Mouse (Mus musculus) CH12.LX (cell line): Measurements from ENCODE around the gene Dnal1. TPM values are rescaled to one million over a fixed set of nuclear protein-coding genes. Genes with fewer than 3 reads are reported as not detected.
A peak's percentile ranks its signal among the peaks of the same experiment; 100 is the strongest.

Experiments used
- DNase-seq: peaks from one replicate; pipeline ENCODE4 v3.0.0-alpha.2; 2013; ENCODE audit errors: extremely low read depth
- H3K27ac ChIP-seq: 2 replicates; pipeline ENCODE4 v1.5.1; 2012; ENCODE audit warnings: low read depth, mild to moderate bottlenecking, control low read depth, moderate library complexity; ENCODE audit not compliant: insufficient read depth
- H3K27me3 ChIP-seq: replicated peaks from 2 replicates; pipeline ENCODE3; 2012; ENCODE audit warnings: inconsistent platforms
- H3K36me3 ChIP-seq, 2 experiments: replicated peaks in 1 of 2; 2 replicates each; pipeline versions ENCODE3 to v1.6.1; 2012; ENCODE audit warnings: inconsistent platforms in 1 of 2, low read length in 1 of 2, mild to moderate bottlenecking in 1 of 2, mixed read lengths in 1 of 2, moderate library complexity in 1 of 2; ENCODE audit not compliant: control insufficient read depth in 1 of 2, insufficient read depth in 1 of 2
- H3K4me1 ChIP-seq, 2 experiments: 2 replicates each; pipeline ENCODE4 v1.6.1; 2012; ENCODE audit warnings: inconsistent platforms in 1 of 2, moderate library complexity in 1 of 2; ENCODE audit not compliant: insufficient read depth in 2 of 2, control insufficient read depth in 1 of 2
- H3K4me2 ChIP-seq: 2 replicates; pipeline ENCODE4 v1.6.1; 2012; ENCODE audit warnings: low read depth, mild to moderate bottlenecking, control low read depth; ENCODE audit not compliant: poor library complexity, insufficient read depth, severe bottlenecking
- H3K4me3 ChIP-seq, 3 experiments: fragments of 150-350 bp in 1 of 3; sonication (generic) in 1 of 3; replicated peaks in 1 of 3; 2 replicates each; pipeline versions ENCODE3 to v1.5.1; 2011 to 2012; ENCODE audit warnings: low read depth in 2 of 3, low read length in 2 of 3, mild to moderate bottlenecking in 2 of 3, moderate library complexity in 2 of 3, control low read depth in 1 of 3, improper control_type of control experiment in 1 of 3, inconsistent platforms in 1 of 3, mixed read lengths in 1 of 3; ENCODE audit not compliant: poor library complexity in 1 of 3
- H3K79me2 ChIP-seq: replicated peaks from 2 replicates; pipeline ENCODE4 v1.6.1; 2012; ENCODE audit warnings: mild to moderate bottlenecking, moderate library complexity; ENCODE audit not compliant: control insufficient read depth, poor library complexity, insufficient read depth, severe bottlenecking; ENCODE audit errors: extremely low read depth
- H3K9ac ChIP-seq: 2 replicates; pipeline ENCODE4 v1.6.1; 2012; ENCODE audit warnings: low read depth, mild to moderate bottlenecking, control low read depth, moderate library complexity; ENCODE audit not compliant: insufficient read depth
- H3K9me3 ChIP-seq: replicated peaks from 2 replicates; pipeline ENCODE3; 2012; ENCODE audit warnings: low read length, inconsistent platforms, mixed read lengths
- CHD2 ChIP-seq: IDR thresholded peaks from 2 replicates; pipeline ENCODE4 v1.6.1; 2011; ENCODE audit warnings: low read length, improper control_type of control experiment
- CTCF ChIP-seq, 2 experiments: IDR thresholded peaks in 1 of 2; conservative IDR thresholded peaks in 1 of 2; 2 replicates each; pipeline ENCODE4 v1.5.1; 2011 to 2012; ENCODE audit warnings: low read depth in 2 of 2, low read length in 2 of 2, improper control_type of control experiment in 1 of 2, inconsistent platforms in 1 of 2, mild to moderate bottlenecking in 1 of 2, moderate library complexity in 1 of 2
- E2F4 ChIP-seq: IDR thresholded peaks from 2 replicates; pipeline ENCODE4 v1.6.1; 2011; ENCODE audit warnings: low read depth, low read length, improper control_type of control experiment; ENCODE audit not compliant: insufficient replicate concordance
- HCFC1 ChIP-seq: IDR thresholded peaks from 2 replicates; pipeline ENCODE4 v1.6.1; 2012; ENCODE audit warnings: low read depth, mild to moderate bottlenecking, inconsistent platforms, low read length, improper control_type of control experiment
- JUN ChIP-seq: IDR thresholded peaks from 2 replicates; pipeline ENCODE4 v1.6.1; 2011; ENCODE audit warnings: low read depth, mild to moderate bottlenecking, low read length, improper control_type of control experiment, moderate library complexity; ENCODE audit not compliant: insufficient read depth
- JUND ChIP-seq: conservative IDR thresholded peaks from 2 replicates; pipeline ENCODE4 v1.6.1; 2011; ENCODE audit warnings: low read depth, low read length, improper control_type of control experiment
- MAX ChIP-seq: IDR thresholded peaks from 2 replicates; pipeline ENCODE4 v1.6.1; 2011; ENCODE audit warnings: low read length, improper control_type of control experiment
- MAZ ChIP-seq: IDR thresholded peaks from 2 replicates; pipeline ENCODE4 v1.6.1; 2012; ENCODE audit warnings: low read depth, mild to moderate bottlenecking, inconsistent platforms, low read length, improper control_type of control experiment, moderate library complexity
- MEF2A ChIP-seq: IDR thresholded peaks from 2 replicates; pipeline ENCODE4 v1.6.1; 2014; ENCODE audit warnings: low read depth, mild to moderate bottlenecking, inconsistent platforms, low read length, improper control_type of control experiment, borderline replicate concordance
- NELFE ChIP-seq: IDR thresholded peaks from 2 replicates; pipeline ENCODE4 v1.6.1; 2011; ENCODE audit warnings: low read depth, low read length, improper control_type of control experiment
- NRF1 ChIP-seq: IDR thresholded peaks from 2 replicates; pipeline ENCODE4 v1.6.1; 2014; ENCODE audit warnings: low read depth, mild to moderate bottlenecking, inconsistent platforms, low read length, improper control_type of control experiment, moderate library complexity
- PAX5 ChIP-seq: IDR thresholded peaks from 2 replicates; pipeline ENCODE4 v1.6.1; 2012; ENCODE audit warnings: low read length, inconsistent platforms, mixed read lengths
- POLR2AphosphoS2 ChIP-seq: IDR thresholded peaks from 2 replicates; pipeline ENCODE4 v1.6.1; 2011; ENCODE audit warnings: low read depth, low read length, improper control_type of control experiment
- RCOR1 ChIP-seq: conservative IDR thresholded peaks from 2 replicates; pipeline ENCODE4 v1.6.1; 2012; ENCODE audit warnings: low read depth, mild to moderate bottlenecking, inconsistent platforms, low read length, improper control_type of control experiment
- TCF12 ChIP-seq: IDR thresholded peaks from 2 replicates; pipeline ENCODE4 v1.6.1; 2014; ENCODE audit warnings: low read depth, mild to moderate bottlenecking, inconsistent platforms, low read length, improper control_type of control experiment
- UBTF ChIP-seq: IDR thresholded peaks from 2 replicates; pipeline ENCODE4 v1.6.1; 2012; ENCODE audit warnings: low read depth, mild to moderate bottlenecking, inconsistent platforms, low read length, improper control_type of control experiment, moderate library complexity
- ZC3H11A ChIP-seq: IDR thresholded peaks from 2 replicates; pipeline ENCODE4 v1.6.1; 2012; ENCODE audit warnings: low read depth, mild to moderate bottlenecking, inconsistent platforms, low read length, improper control_type of control experiment
- dilution Hi-C: fragments of 300-500 bp; cut with MboI; formaldehyde crosslinking; loops from 2 replicates; pipeline ENCODE4 v1.14.3; 2020; ENCODE audit warnings: low sequenced_read_pairs; ENCODE audit not compliant: extremely low pct_unique_long_range_greater_than_20kb, extremely low pct_ligation_motif_present
- in situ Hi-C: fragments of 300-500 bp; cut with MboI; formaldehyde crosslinking; loops from 3 replicates; pipeline ENCODE4 v1.14.3; 2019; ENCODE audit warnings: low sequenced_read_pairs, low pct_ligation_motif_present, low pct_unique_long_range_greater_than_20kb, mixed read lengths
- polyA plus RNA-seq: library from polyadenylated mRNA; unstranded; fragments of >175 nt; gene quantifications from 2 replicates; pipeline ENCODE4 v1.2.1, GENCODE M21; 2012; ENCODE audit warnings: low read depth; ENCODE audit not compliant: insufficient read length
- total RNA-seq, 2 experiments: library from RNA; depleted of rRNA; stranded (reverse); fragments of 300-350 nt in 1 of 2; fragments of >200 nt in 1 of 2; gene quantifications; 2 replicates each; pipeline ENCODE4 v1.2.3; 2012 to 2014

Gene Dnal1
- total and polyA plus RNA-seq, 3 experiments, result 1.6 to 2.1 (median 1.7) TPM

DNA sequence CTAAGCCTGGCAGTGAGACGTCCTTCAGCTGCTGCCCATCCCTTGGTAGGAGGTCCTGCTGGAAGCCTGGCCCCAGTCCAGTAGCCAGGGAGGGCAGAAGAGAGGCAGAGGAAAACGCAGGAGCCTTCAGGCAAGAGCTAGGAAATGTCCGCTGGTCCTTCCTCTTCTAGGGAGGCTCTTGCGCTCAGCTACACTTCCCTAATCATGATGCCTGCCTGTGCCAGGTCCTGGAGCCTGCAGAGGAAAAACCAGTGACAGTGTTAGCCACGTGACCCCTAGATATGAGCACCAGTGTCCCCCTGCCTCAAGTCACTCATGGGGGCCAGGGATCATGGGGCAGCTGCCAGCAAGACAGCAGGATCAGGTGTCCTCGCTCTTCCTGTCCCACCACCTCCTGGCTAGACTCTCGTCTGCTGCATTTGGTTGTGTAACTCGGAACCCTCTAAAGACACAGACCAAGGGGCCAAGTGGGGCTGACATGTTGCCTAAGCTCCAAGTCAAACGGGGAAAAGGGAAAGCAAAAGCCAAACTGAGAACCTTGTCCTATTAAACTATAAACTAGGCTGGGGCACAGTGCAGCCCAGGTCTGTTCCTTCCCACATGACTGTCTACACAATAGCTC is 60.1 kb downstream of the Dnal1 start:
- peaks cover 27 to 53% of the 10 kb centered on the region in 2 experiments for H3K36me3 ChIP-seq
- H3K4me3 ChIP-seq, result no peak overlapping the region
- in situ Hi-C loops (no loop called here), dilution Hi-C loops (no loop called here)
- no peak overlapping the region for H3K9ac ChIP-seq
- no peaks in the 10 kb centered on the region for H3K9me3 ChIP-seq
- no peaks in the 10 kb centered on the region for H3K27me3 ChIP-seq
- H3K79me2 ChIP-seq, result peaks cover 12% of the 10 kb centered on the region
- no peak for TF ChIP-seq MEF2A
- no peak for TF ChIP-seq MAX
- TF ChIP-seq HCFC1, result no peak
- no peak for TF ChIP-seq JUN
- no peak for TF ChIP-seq POLR2AphosphoS2
- no peak for TF ChIP-seq RCOR1
- no peak for TF ChIP-seq TCF12
- TF ChIP-seq CHD2, result no peak
- no peak for TF ChIP-seq CTCF (conservative IDR thresholded peaks at IDR 0.05 in 1 of 2, IDR thresholded peaks at IDR 0.05 in 1 of 2; ENCODE audit: low read depth in 2 of 2, low read length in 2 of 2)
- no peak for TF ChIP-seq NELFE
- no peak for TF ChIP-seq MAZ
- H3K4me1 ChIP-seq, result peaks cover 38 to 69% of the 10 kb centered on the region in 2 experiments
- H3K27ac ChIP-seq, result no peak overlapping the region
- no peak for DNase-seq
- H3K4me2 ChIP-seq, result no peak overlapping the region

DNA sequence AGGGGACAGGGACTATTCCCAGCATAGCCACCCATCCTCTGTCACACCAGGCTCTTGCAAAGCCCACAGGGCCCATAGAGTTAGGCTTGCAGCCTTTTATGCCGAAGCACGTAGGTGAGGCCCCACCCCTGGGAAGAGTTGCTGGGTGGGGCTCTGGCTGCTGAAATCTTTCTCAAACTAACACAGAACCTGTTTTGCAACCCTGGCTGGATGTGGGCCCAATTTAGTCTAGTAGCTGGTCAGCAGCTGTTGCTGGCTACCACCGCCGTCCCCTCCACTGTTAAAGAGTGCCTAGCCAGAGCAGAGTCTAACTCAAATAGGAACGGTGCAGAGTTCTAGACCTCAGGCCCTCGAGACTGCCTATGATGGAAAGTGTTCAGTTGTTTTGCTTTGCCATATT is 60.7 kb downstream of the Dnal1 start:
- H3K27me3 ChIP-seq, result no peaks in the 10 kb centered on the region
- peak overlapping the region; percentile 26; the same call in 1 of the 2 replicates for H3K9ac ChIP-seq
- TF ChIP-seq UBTF (no peak), PAX5 (no peak), NRF1 (no peak), E2F4 (no peak), POLR2AphosphoS2 (no peak), JUND (no peak), ZC3H11A (no peak), MAZ (no peak)
- no peak overlapping the region for H3K27ac ChIP-seq
- H3K4me2 ChIP-seq, result peak overlapping the region; percentile 66
- H3K79me2 ChIP-seq, result peaks cover 12% of the 10 kb centered on the region
- H3K4me3 ChIP-seq, result peak overlapping the region; percentile 30 to 41 (median 34)
- peaks cover 27 to 48% of the 10 kb centered on the region in 2 experiments for H3K36me3 ChIP-seq
- in situ Hi-C loops (no loop called here), dilution Hi-C loops (no loop called here)
- no peaks in the 10 kb centered on the region for H3K9me3 ChIP-seq
- DNase-seq, result no peak
- H3K4me1 ChIP-seq, result peaks cover 38 to 73% of the 10 kb centered on the region in 2 experiments
